Mouse (Mus musculus) heart, postnatal 4 days (tissue): Measurements from ENCODE around the gene Gm21788. TPM values are rescaled to one million over a fixed set of nuclear protein-coding genes. Genes with fewer than 3 reads are reported as not detected.
"Not testable (repeated sequence)": the region's sequence is repeated elsewhere in the genome, so short reads cannot be mapped to it uniquely, and the experiment has no call there.

Experiments
- DNase-seq: peaks from one replicate; pipeline ENCODE4 v3.0.0; 2021
- total RNA-seq, 2 experiments: library from RNA; stranded (reverse); gene quantifications; 2 replicates each; pipeline ENCODE4 v1.2.3; 2021

The Gm21788 gene
- total RNA-seq = not detected

- not testable (repeated sequence) for DNase-seq
These were observed at the start of gene Gm21788 for GRCm38 (mm10) chrY:7404710-7405109. TSS of gene Gm21788 (plus strand) at chrY:7405010.

Other genes starting within 250 kb of the Gm21788 start
- not detected for gene Gm21244, start 235.7 kb upstream of the Gm21788 start, total RNA-seq
- gene Gm28998, start 151.2 kb upstream of the Gm21788 start, total RNA-seq = not detected
- gene Gm20826, start 233.5 kb downstream of the Gm21788 start, total RNA-seq = under 1 TPM in 1 of 2 experiments, not detected in 1; 0.07 TPM